Mouse (Mus musculus): ENCODE measurements at regions not wholly inside any gene's neighbourhood (a gene's known extent, or its start where the extent isn't known, plus 50 kb on each side); places are given as distances from the start of the nearest gene placed in this dataset.

- TF ChIP-seq POLR2A (IDR thresholded peaks at IDR 0.05; ENCODE audit: borderline replicate concordance, extremely low read depth, insufficient read depth, insufficient read length, poor library complexity, severe bottlenecking), result no peak
- TF ChIP-seq CTCF (IDR thresholded peaks at IDR 0.05; ENCODE audit: borderline replicate concordance, extremely low read depth, insufficient read depth, insufficient read length), result no peak
Observed at GRCm38 (mm10) chr4:38371047-38371446, 1079.0 kb upstream of the 1700009N14Rik start.
